Mouse (Mus musculus) hindbrain, embryonic 16.5 days (tissue): Measurements from ENCODE around the gene Fbxl13. TPM values are rescaled to one million over a fixed set of nuclear protein-coding genes. Genes with fewer than 3 reads are reported as not detected.

Source experiments
- ATAC-seq: fragments of 200-750 bp; cut with Nextera tagmentation; 2 replicates; pipeline ENCODE4 v1.8.0; 2017; ENCODE audit warnings: moderate TSS enrichment, moderate library complexity
- H3K27ac ChIP-seq: fragments of 300-500 bp; sonication (generic); 2 replicates; pipeline ENCODE4 v1.5.1; 2014; ENCODE audit warnings: low read depth, mild to moderate bottlenecking, control low read depth, low read length, moderate library complexity
- H3K27me3 ChIP-seq: fragments of 300-500 bp; sonication (generic); replicated peaks from 2 replicates; pipeline ENCODE4 v1.6.1; 2014; ENCODE audit warnings: low read length; ENCODE audit not compliant: control insufficient read depth, insufficient read depth
- H3K36me3 ChIP-seq: fragments of 300-500 bp; sonication (generic); 2 replicates; pipeline ENCODE4 v1.6.1; 2014; ENCODE audit warnings: mild to moderate bottlenecking, low read length, moderate library complexity, mixed read lengths; ENCODE audit not compliant: control insufficient read depth, insufficient read depth
- H3K4me1 ChIP-seq: fragments of 300-500 bp; sonication (generic); 2 replicates; pipeline ENCODE4 v1.6.1; 2014; ENCODE audit warnings: low read depth, low read length; ENCODE audit not compliant: control insufficient read depth, insufficient read depth
- H3K4me2 ChIP-seq: fragments of 300-500 bp; sonication (generic); 2 replicates; pipeline ENCODE4 v1.6.1; 2014; ENCODE audit warnings: mild to moderate bottlenecking, low read length, control low read depth, moderate library complexity
- H3K4me3 ChIP-seq: fragments of 300-500 bp; sonication (generic); 2 replicates; pipeline ENCODE4 v1.5.1; 2014; ENCODE audit warnings: mild to moderate bottlenecking, low read length, control low read depth, moderate library complexity
- H3K9ac ChIP-seq: fragments of 300-500 bp; sonication (generic); 2 replicates; pipeline ENCODE4 v1.6.1; 2014; ENCODE audit warnings: low read depth, mild to moderate bottlenecking, control low read depth, low read length, moderate library complexity
- H3K9me3 ChIP-seq: fragments of 300-500 bp; sonication (generic); 2 replicates; pipeline ENCODE4 v1.6.1; 2014; ENCODE audit warnings: mild to moderate bottlenecking, low read length, moderate library complexity; ENCODE audit not compliant: control insufficient read depth
- WGBS: fragments of 180-500 bp; shearing (Covaris S2); extraction: QIAGEN DNeasy Blood & Tissue Kit; methylation state at CpG from one replicate; pipeline ENCODE4 v1.1.7; 2014; 5-methylcytosine and 5-hydroxymethylcytosine counted together
- polyA plus RNA-seq: library from polyadenylated mRNA; unstranded; fragments of >200 nt; fragmentation: Nextera tagmentation; extraction: Ambion mirVana; gene quantifications from 2 replicates; pipeline ENCODE4 v1.2.1, GENCODE M21; 2015

The Fbxl13 gene
- polyA plus RNA-seq, 1 experiment from 2014 or later: 0.21 TPM

- H3K27ac ChIP-seq: no peak overlapping the region
- H3K36me3 ChIP-seq: no peaks in the 10 kb centered on the region
- H3K9me3 ChIP-seq: no peaks in the 10 kb centered on the region
- no peak overlapping the region for H3K4me3 ChIP-seq
- ATAC-seq: no peak
- no peaks in the 10 kb centered on the region for H3K27me3 ChIP-seq
- H3K9ac ChIP-seq: no peak overlapping the region
- H3K4me1 ChIP-seq: no peaks in the 10 kb centered on the region
- 74% methylated on average over 2 of the region's 2 CpGs for WGBS
- H3K4me2 ChIP-seq: no peak overlapping the region
Measured at GRCm38 (mm10) chr5:21500941-21501340, 144.5 kb downstream of the Fbxl13 start.

- 88% methylated on average over 10 of the region's 10 CpGs for WGBS
- Histone ChIP-seq H3K27me3 (no peaks in the 10 kb centered on the region), H3K9ac (no peak overlapping the region), H3K4me3 (no peak overlapping the region), H3K4me2 (no peak overlapping the region), H3K36me3 (no peaks in the 10 kb centered on the region), H3K9me3 (no peaks in the 10 kb centered on the region), H3K27ac (no peak overlapping the region), H3K4me1 (no peaks in the 10 kb centered on the region)
- ATAC-seq: no peak
Measured at GRCm38 (mm10) chr5:21500133-21500532, 145.3 kb downstream of the Fbxl13 start.

GRCm38 (mm10) chr5:21498925-21499324, 146.5 kb downstream of the Fbxl13 start:
- Histone ChIP-seq H3K27me3 (no peaks in the 10 kb centered on the region), H3K27ac (no peak overlapping the region), H3K4me2 (no peak overlapping the region), H3K4me1 (no peaks in the 10 kb centered on the region), H3K36me3 (no peaks in the 10 kb centered on the region), H3K4me3 (no peak overlapping the region), H3K9ac (no peak overlapping the region), H3K9me3 (no peaks in the 10 kb centered on the region)
- WGBS: 76% methylated on average over 11 of the region's 11 CpGs
- no peak for ATAC-seq

- ATAC-seq: no peak
- Histone ChIP-seq H3K9ac (no peak overlapping the region), H3K27me3 (no peaks in the 10 kb centered on the region), H3K4me1 (no peaks in the 10 kb centered on the region), H3K27ac (no peak overlapping the region), H3K4me3 (no peak overlapping the region), H3K36me3 (no peaks in the 10 kb centered on the region), H3K9me3 (no peaks in the 10 kb centered on the region), H3K4me2 (no peak overlapping the region)
- WGBS: 85% methylated on average over 2 of the region's 2 CpGs
Measured at GRCm38 (mm10) chr5:21498490-21498889, 146.9 kb downstream of the Fbxl13 start.

- no peak overlapping the region for H3K4me3 ChIP-seq
- no peak for ATAC-seq
- H3K27me3 ChIP-seq: no peaks in the 10 kb centered on the region
- no peak overlapping the region for H3K27ac ChIP-seq
- H3K9ac ChIP-seq: no peak overlapping the region
- H3K4me1 ChIP-seq: no peaks in the 10 kb centered on the region
- no peak overlapping the region for H3K4me2 ChIP-seq
- H3K36me3 ChIP-seq: no peaks in the 10 kb centered on the region
- no peaks in the 10 kb centered on the region for H3K9me3 ChIP-seq
- WGBS: 51% methylated on average over 3 of the region's 3 CpGs
Measured at GRCm38 (mm10) chr5:21496881-21497280, 148.6 kb downstream of the Fbxl13 start.

GRCm38 (mm10) chr5:21496321-21496720, 149.1 kb downstream of the Fbxl13 start:
- WGBS: 80% methylated on average over 6 of the region's 6 CpGs
- Histone ChIP-seq H3K27ac (no peak overlapping the region), H3K4me3 (no peak overlapping the region), H3K9me3 (no peaks in the 10 kb centered on the region), H3K4me1 (no peaks in the 10 kb centered on the region), H3K36me3 (no peaks in the 10 kb centered on the region), H3K9ac (no peak overlapping the region), H3K4me2 (no peak overlapping the region), H3K27me3 (no peaks in the 10 kb centered on the region)
- no peak for ATAC-seq

- Histone ChIP-seq H3K4me1 (no peaks in the 10 kb centered on the region), H3K9me3 (no peaks in the 10 kb centered on the region), H3K27ac (no peak overlapping the region), H3K4me2 (no peak overlapping the region), H3K4me3 (no peak overlapping the region), H3K9ac (no peak overlapping the region), H3K27me3 (no peaks in the 10 kb centered on the region), H3K36me3 (no peaks in the 10 kb centered on the region)
- no peak for ATAC-seq
- WGBS: 73% methylated on average over 3 of the region's 3 CpGs
Measured at GRCm38 (mm10) chr5:21494781-21495180, 150.7 kb downstream of the Fbxl13 start.

- no peak overlapping the region for H3K4me2 ChIP-seq
- 86% methylated on average over 8 of the region's 8 CpGs for WGBS
- no peaks in the 10 kb centered on the region for H3K36me3 ChIP-seq
- no peaks in the 10 kb centered on the region for H3K9me3 ChIP-seq
- no peak overlapping the region for H3K4me3 ChIP-seq
- no peak overlapping the region for H3K9ac ChIP-seq
- H3K27ac ChIP-seq: no peak overlapping the region
- H3K4me1 ChIP-seq: no peaks in the 10 kb centered on the region; the same call in 1 of the 2 replicates
- no peaks in the 10 kb centered on the region for H3K27me3 ChIP-seq
- no peak for ATAC-seq
Measured at GRCm38 (mm10) chr5:21493294-21493999, 152.0 kb downstream of the Fbxl13 start.

GRCm38 (mm10) chr5:21492213-21492612, 153.2 kb downstream of the Fbxl13 start:
- H3K27me3 ChIP-seq: no peaks in the 10 kb centered on the region
- H3K36me3 ChIP-seq: no peaks in the 10 kb centered on the region
- H3K27ac ChIP-seq: no peak overlapping the region
- H3K4me1 ChIP-seq: no peaks in the 10 kb centered on the region; the same call in 1 of the 2 replicates
- H3K4me2 ChIP-seq: no peak overlapping the region
- ATAC-seq: no peak
- H3K9ac ChIP-seq: no peak overlapping the region
- H3K9me3 ChIP-seq: no peaks in the 10 kb centered on the region
- H3K4me3 ChIP-seq: no peak overlapping the region
- 72% methylated on average over 3 of the region's 3 CpGs for WGBS
